Mouse (Mus musculus): ENCODE measurements around the gene Fbxl13.
"Not testable (repeated sequence)": the region's sequence is repeated elsewhere in the genome, so short reads cannot be mapped to it uniquely, and the experiment has no call there.

The Fbxl13 gene

GRCm38 (mm10) chr5:21656912-21657311, 11.5 kb upstream of the Fbxl13 start:
- no peak for DNase-seq (ENCODE audit: low spot score)

- DNase-seq (ENCODE audit: low spot score), result no peak
Observed at GRCm38 (mm10) chr5:21651885-21652612, 6.6 kb upstream of the Fbxl13 start.

- no peak for DNase-seq (ENCODE audit: low spot score)
Observed at GRCm38 (mm10) chr5:21650736-21651135, 5.3 kb upstream of the Fbxl13 start.

- DNase-seq (ENCODE audit: low spot score), result no peak
Observed at GRCm38 (mm10) chr5:21646133-21646491, 678 bp upstream of the Fbxl13 start.

GRCm38 (mm10) chr5:21644891-21645438, 469 bp downstream of the Fbxl13 start:
- DNase-seq (ENCODE audit: low spot score), result no peak

GRCm38 (mm10) chr5:21643606-21644005, 1.8 kb downstream of the Fbxl13 start:
- no peak for DNase-seq (ENCODE audit: low spot score)

- DNase-seq (ENCODE audit: low spot score), result no peak
Observed at GRCm38 (mm10) chr5:21640961-21641360, 4.5 kb downstream of the Fbxl13 start.

- DNase-seq (ENCODE audit: low spot score), result no peak
Observed at GRCm38 (mm10) chr5:21625916-21626315, 19.5 kb downstream of the Fbxl13 start.

- DNase-seq (ENCODE audit: low spot score), result no peak
Observed at GRCm38 (mm10) chr5:21616450-21617009, 28.9 kb downstream of the Fbxl13 start.

- DNase-seq (ENCODE audit: low spot score), result not testable (repeated sequence)
Observed at GRCm38 (mm10) chr5:21614299-21614698, 31.1 kb downstream of the Fbxl13 start.

- no peak for DNase-seq (ENCODE audit: low spot score)
Observed at GRCm38 (mm10) chr5:21610996-21611395, 34.4 kb downstream of the Fbxl13 start.

GRCm38 (mm10) chr5:21608311-21609304, 36.8 kb downstream of the Fbxl13 start:
- DNase-seq (ENCODE audit: low spot score), result peak; percentile 28

- no peak for DNase-seq (ENCODE audit: low spot score)
Observed at GRCm38 (mm10) chr5:21605936-21606335, 39.5 kb downstream of the Fbxl13 start.

GRCm38 (mm10) chr5:21599961-21600360, 45.5 kb downstream of the Fbxl13 start:
- DNase-seq (ENCODE audit: low spot score), result no peak

- not testable (repeated sequence) for DNase-seq (ENCODE audit: low spot score)
Observed at GRCm38 (mm10) chr5:21599536-21599935, 45.9 kb downstream of the Fbxl13 start.

- DNase-seq (ENCODE audit: low spot score), result no peak
Observed at GRCm38 (mm10) chr5:21593201-21593709, 52.2 kb downstream of the Fbxl13 start.

- DNase-seq (ENCODE audit: low spot score), result no peak
Observed at GRCm38 (mm10) chr5:21592106-21592505, 53.3 kb downstream of the Fbxl13 start.

- DNase-seq (ENCODE audit: low spot score), result no peak
Observed at GRCm38 (mm10) chr5:21588220-21588619, 57.2 kb downstream of the Fbxl13 start.

GRCm38 (mm10) chr5:21587683-21588082, 57.8 kb downstream of the Fbxl13 start:
- no peak for DNase-seq (ENCODE audit: low spot score)

- DNase-seq (ENCODE audit: low spot score), result peak; percentile 34
Observed at GRCm38 (mm10) chr5:21586763-21587162, 58.7 kb downstream of the Fbxl13 start.

GRCm38 (mm10) chr5:21578136-21578535, 67.3 kb downstream of the Fbxl13 start:
- no peak for DNase-seq (ENCODE audit: low spot score)

GRCm38 (mm10) chr5:21575210-21575550, 70.3 kb downstream of the Fbxl13 start:
- DNase-seq (ENCODE audit: low spot score), result no peak

Data from ovary, postnatal 36 days (tissue).